Mouse (Mus musculus) brain, embryonic 14.5 days (tissue): ENCODE results near the gene Foxred1. TPM values are rescaled to one million over a fixed set of nuclear protein-coding genes. Genes with fewer than 3 reads are reported as not detected.

Experiments used
- DNase-seq: peaks from one replicate; pipeline ENCODE4 v3.0.0-alpha.2; 2011; ENCODE audit warnings: low read depth
- CTCF ChIP-seq: fragments of 200-500 bp; IDR thresholded peaks from 2 replicates; pipeline ENCODE4 v1.5.1; 2012; ENCODE audit warnings: inconsistent platforms, mild to moderate bottlenecking, moderate library complexity, borderline replicate concordance; ENCODE audit not compliant: insufficient read depth, insufficient read length; ENCODE audit errors: extremely low read depth
- POLR2A ChIP-seq: fragments of 200-500 bp; IDR thresholded peaks from 2 replicates; pipeline ENCODE4 v1.6.1; 2012; ENCODE audit warnings: mild to moderate bottlenecking, inconsistent platforms, borderline replicate concordance; ENCODE audit not compliant: poor library complexity, insufficient read depth, insufficient read length, severe bottlenecking; ENCODE audit errors: extremely low read depth
- polyA plus RNA-seq: library from polyadenylated mRNA; depleted of rRNA; stranded (reverse); fragments of >200 nt; gene quantifications from 2 replicates; pipeline ENCODE4 v1.2.3, GENCODE M21; 2012; rRNA removed

Gene Foxred1
- polyA plus RNA-seq, 1 experiment = 48.1 TPM

DNA sequence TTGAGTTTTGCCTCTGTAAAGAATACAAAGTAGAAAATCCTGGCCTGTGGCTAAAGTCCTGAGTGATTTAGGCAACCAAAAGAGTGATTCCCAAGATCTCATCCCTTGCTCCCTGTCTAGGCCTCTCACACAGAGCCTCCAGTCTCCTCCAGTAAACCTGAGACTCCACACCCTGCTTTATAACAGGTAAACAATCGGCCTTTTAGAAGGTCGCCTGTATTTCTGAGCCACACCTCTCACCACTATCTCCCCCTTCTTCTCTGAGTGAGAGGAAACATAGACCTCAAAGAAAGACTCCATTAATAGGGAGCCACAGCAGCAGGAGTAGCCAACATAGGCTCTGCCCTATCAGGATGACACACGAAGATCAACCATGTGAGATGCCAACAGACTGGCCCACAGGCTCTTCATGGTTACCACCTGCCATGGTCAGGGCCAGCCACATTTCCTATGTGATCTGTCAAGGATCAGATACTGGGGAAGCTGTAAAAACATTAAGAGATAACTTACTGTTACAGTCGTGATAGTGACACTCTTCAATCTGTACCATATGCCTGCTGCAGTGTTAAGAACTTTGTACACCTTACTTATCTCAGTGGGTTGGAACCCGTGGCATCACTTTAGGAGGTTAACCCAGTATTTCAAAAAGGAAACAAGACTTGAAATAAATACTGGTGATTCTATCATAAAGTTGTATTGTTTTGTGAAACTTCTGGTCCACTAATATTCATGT lies 46.5 kb downstream of the Foxred1 start:
- TF ChIP-seq CTCF (no peak), POLR2A (no peak)
- DNase-seq = no peak

DNA sequence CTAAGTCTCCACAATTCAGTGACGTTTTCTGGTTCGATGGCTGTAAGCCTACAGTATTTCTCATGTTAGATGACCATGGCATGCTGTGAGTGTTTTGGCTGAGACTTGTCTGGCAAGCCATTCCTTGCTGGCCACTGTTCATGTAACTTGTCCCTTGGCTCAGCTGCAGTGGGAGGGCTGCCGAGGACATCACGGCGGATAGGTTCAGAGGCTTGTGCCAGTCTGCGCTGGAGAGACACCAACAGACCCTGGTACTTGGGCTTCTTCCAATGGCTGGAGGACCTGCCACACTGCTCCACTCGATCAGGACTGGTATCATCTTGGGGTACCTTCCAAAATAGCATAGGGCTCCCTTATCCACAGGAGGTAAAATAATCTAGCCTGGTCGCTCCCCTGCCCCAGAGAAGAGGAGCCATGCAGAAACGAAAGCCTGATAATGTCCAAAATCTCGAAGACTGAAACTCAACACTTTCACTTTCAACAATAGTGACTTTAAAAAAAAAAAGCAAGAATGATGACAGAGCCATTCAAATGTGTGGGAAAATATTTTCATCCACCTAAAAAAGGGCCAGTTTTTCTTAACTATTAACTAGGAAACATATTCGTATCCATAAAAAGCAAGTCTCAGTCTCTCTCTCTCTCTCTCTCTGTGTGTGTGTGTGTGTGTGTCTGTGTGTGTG lies 47.7 kb downstream of the Foxred1 start:
- DNase-seq = peak; percentile 31
- TF ChIP-seq POLR2A (no peak), CTCF (no peak)

DNA sequence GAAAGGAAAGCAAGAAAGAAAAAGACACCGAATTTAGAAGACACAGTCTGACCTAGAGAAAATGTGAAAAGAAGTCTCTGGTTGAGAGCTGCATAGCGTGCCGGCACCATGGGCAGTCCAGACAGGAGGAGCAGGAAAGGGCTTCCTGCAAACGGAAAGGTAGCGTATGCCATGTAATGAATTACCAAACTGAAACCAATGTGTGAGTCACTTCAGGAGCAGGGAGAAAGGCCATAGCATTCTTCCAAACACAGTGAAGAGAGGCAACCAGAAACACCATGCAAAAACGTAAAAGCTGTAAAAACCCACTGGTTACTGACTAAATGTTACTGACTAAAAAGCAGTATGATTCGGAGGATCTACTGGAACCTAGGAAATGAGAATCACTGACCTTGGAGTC lies 49.1 kb downstream of the Foxred1 start:
- no peak for TF ChIP-seq CTCF
- no peak for TF ChIP-seq POLR2A
- DNase-seq = no peak

DNA sequence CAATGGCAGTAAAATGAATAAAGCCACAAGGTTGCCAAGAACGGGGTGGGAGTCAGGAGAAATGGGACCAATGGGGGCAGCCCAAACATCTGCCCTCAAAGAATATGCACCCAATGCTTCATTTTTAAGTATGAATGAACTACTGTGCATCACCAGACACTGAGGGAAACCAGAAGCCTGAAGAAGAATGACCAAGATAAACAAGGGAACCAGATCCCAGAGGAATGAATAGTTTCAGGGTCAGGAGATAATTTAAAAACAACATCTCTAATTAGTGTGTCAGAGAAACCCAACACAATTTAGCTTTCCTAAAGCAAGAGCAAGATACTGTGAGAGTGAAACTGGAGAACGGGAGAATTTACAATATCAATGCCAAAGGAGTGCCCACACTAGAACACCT lies 50.2 kb downstream of the Foxred1 start:
- TF ChIP-seq POLR2A (no peak), CTCF (no peak)
- no peak for DNase-seq

DNA sequence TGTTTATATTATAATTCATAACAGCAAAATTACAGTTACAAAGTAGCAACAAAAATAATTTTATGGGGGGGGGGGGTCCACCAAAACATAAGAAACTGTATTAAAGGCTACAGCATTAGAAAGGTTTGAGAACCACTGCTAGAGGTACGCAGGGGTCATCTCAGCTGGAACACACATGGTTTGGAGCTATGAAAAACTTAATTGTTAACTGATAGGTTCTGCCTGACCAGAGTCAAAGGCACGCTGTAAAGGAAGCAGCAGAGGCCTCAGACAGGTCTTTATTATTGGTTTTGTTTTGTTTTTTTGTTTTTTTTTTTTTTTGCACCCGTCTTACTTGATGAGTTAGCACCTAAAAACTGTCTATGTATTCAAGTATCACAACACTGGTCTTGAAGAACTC lies 52.4 kb downstream of the Foxred1 start:
- DNase-seq = no peak
- TF ChIP-seq POLR2A (no peak), CTCF (no peak)

DNA sequence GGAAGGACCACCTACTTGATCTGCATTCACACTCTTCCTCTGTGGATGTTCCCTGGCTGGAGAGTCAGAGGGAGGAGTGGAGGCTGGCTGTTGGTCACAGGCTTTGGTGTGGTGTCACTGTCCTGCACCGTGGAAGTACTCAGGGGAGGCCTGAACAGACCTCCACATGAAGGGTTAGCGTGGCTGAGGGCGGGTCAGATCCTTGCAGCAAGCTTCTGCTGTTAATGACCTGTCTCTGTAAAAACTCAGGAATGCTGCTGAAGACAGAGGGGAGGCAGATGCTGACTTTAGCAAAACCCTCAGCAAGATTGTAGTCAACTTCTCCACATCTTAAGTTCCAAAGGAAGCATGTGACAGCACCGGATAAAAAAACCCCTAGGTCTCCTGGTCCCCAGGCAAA lies 54.0 kb downstream of the Foxred1 start:
- no peak for TF ChIP-seq CTCF
- no peak for TF ChIP-seq POLR2A
- DNase-seq = no peak

DNA sequence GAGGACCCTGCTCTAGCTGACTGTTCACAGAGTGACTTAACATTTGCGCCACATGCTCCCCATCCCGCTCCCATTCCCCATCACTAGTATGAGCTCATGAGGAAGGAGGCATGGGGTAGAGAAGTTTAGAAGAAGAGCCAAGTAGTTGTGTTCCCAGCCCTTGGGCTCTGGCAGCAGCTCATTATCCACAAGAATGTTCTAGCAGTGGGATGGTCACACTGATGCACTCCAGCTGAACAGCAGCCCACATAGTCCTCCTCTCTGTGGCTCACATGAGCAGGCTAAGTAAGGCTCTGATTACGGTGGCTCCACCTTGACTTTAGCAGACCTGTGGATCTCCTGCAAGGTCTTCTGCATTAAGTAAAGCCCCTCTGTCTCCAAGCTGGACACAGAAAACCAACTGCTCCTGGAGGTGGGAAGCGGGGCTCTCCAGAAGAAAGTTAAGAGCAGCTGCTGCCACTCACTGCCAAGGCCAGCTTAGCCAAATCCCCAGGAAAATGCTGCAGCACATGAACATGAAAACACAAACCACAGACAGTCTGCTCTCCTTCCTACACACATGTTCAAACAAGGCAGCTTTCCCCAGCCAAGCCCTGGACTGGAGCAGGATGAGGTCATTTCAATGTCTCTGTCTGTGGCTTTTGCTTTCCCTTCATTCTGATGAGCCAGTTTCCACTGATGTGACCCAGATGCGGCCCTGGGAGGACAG lies 54.7 kb downstream of the Foxred1 start:
- no peak for TF ChIP-seq POLR2A
- TF ChIP-seq CTCF = no peak

More for the DNA sequence above, 54.7 kb downstream of the Foxred1 start:
- no peak for DNase-seq

Other genes starting within 250 kb of the Foxred1 start
- 2.4 and 5.6 TPM in 2 replicates for gene St3gal4, start 91.8 kb downstream of the Foxred1 start, polyA plus RNA-seq
- 58.0 and 82.2 TPM in 2 replicates for gene Dcps, start 35.0 kb downstream of the Foxred1 start, polyA plus RNA-seq
- 43.2 and 51.3 TPM in 2 replicates for gene Srpr, start 10.9 kb downstream of the Foxred1 start, polyA plus RNA-seq
- 4.5 and 4.9 TPM in 2 replicates for gene Tirap, start 10.8 kb downstream of the Foxred1 start, polyA plus RNA-seq
- gene Fam118b, start 56.8 kb upstream of the Foxred1 start, polyA plus RNA-seq = 42.5 and 56.3 TPM in 2 replicates
- gene Rpusd4, start 56.8 kb upstream of the Foxred1 start, polyA plus RNA-seq = 16.3 and 16.4 TPM in 2 replicates
- 22.4 and 31.5 TPM in 2 replicates for gene Cdon, start 210.1 kb upstream of the Foxred1 start, polyA plus RNA-seq